Mouse (Mus musculus): ENCODE data around the gene Sptbn1.

Sptbn1 gene

GRCm38 (mm10) chr11:30217496-30217895 lies 50.5 kb downstream of the Sptbn1 start:
- in situ Hi-C loops (cut with MboI): loop anchor here (25.0 kb wide), 1 partner anchor 330 kb away; no protein-coding TSS in a partner anchor

GRCm38 (mm10) chr11:30211663-30212416 lies 56.1 kb downstream of the Sptbn1 start:
- in situ Hi-C loops (cut with MboI): loop anchor here (25.0 kb wide), 1 partner anchor 325 kb away; no protein-coding TSS in a partner anchor

DNA sequence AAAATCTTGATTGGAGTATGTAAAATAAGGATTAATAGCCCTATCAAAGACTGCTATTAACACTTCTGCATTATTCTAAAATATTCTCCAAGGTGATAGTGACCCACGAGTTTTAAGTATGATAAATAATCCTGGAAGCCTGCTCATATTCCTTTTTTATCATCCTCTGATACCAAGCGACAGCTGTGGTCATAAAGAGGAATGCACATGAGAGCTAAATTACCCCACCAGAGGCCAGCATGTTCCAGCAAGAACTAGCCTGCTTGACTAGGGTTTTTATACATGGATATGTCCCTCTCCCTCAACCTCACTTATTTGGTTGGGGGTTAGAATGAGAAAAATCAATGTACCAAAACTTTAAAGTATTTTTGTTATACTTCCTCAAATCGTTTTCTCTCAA lies 56.8 kb downstream of the Sptbn1 start:
- in situ Hi-C loops (cut with MboI): loop anchor here (25.0 kb wide), 1 partner anchor 324 kb away; no protein-coding TSS in a partner anchor

DNA sequence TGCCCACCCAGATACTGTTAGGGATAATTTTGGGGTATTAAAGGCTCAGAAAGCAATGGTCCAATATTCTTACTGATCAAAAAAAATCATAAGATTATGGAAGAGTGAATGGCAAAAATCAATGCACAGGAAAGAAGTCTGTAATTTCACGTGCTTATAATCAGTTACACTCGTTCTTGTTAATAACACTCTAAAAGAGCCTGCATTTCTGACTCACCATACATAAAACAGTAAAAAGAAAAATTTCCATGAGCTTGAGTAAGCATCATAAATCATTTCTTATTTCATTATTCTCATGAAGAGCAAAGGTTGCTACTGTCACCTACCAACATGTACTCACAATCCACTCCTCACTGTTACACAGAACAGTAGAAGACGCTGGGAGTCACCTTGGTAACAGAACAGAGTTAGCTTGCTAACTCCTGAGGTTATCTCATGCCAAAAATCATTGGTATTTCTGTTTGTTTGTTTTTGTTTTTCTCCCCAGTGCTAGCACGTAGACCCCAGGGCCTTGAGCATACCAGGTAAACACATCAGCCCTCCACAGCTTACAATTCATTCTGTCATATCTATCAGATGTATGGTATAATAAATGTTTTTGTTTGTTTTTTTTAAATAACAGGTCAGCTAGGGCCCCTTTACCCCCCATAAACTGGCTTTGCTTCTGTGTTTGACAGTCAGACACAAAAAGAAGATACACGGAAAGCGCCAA lies 57.7 kb downstream of the Sptbn1 start:
- in situ Hi-C loops (cut with MboI): loop anchor here (25.0 kb wide), 1 partner anchor 323 kb away; no protein-coding TSS in a partner anchor

GRCm38 (mm10) chr11:30209495-30209894 lies 58.5 kb downstream of the Sptbn1 start:
- in situ Hi-C loops (cut with MboI): loop anchor here (25.0 kb wide), 1 partner anchor 322 kb away; no protein-coding TSS in a partner anchor

DNA sequence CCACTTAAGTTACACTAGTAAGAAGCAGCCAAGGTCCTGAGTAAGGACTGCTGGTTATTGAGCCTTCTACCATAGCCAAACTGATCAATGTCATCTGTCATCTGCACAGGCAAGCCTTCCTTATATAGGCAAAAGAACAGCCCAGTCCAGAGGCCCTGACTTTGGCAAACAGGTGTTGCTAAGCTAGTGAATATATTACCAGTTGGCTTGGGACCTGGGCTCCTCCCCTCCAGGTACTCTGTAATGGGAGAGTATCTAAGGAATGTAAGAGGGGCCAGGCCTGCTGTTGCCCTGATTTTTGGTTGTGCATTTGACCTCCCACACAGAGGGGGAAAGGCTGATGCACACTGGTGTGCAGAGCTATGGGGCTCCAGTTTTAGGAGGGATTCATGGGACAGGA lies 63.6 kb downstream of the Sptbn1 start:
- in situ Hi-C loops (cut with MboI): loop anchor here (25.0 kb wide), 1 partner anchor 317 kb away; no protein-coding TSS in a partner anchor

- in situ Hi-C loops (cut with MboI): loop anchor here (25.0 kb wide), 1 partner anchor 313 kb away; no protein-coding TSS in a partner anchor
Measured at GRCm38 (mm10) chr11:30200391-30200790, 67.6 kb downstream of the Sptbn1 start.

DNA sequence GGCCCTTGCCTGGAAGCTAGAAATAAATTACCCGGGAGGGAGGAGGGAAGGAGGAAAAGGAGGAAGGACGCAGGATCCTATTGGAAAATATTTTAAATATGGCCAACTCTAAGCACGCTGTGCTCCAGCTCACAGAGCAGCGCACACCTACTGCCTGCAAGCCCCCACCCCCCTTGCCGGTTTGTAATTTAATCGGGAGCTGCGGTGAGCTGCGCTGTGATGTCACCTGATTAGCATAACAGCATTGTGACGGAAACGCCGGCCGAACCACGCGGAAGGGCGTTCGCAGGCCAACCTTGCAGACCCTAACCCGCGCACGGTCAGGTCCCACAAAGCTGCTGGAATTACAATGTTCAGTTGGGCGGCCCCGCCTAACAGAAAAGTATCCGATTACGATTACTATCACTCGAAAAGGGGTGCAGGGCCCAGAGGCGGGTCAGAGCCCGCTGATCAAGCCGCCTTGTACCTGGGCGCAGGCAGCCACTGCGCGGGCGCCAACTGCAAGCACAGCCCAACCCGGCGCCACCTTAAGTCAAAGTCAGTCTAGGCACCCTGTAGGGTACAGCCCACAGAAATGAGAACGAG lies 69.8 kb downstream of the Sptbn1 start:
- in situ Hi-C loops (cut with MboI): no loop called here

- in situ Hi-C loops (cut with MboI): no loop called here
Measured at GRCm38 (mm10) chr11:30197564-30198090, 70.3 kb downstream of the Sptbn1 start.

GRCm38 (mm10) chr11:30196368-30197070 lies 71.5 kb downstream of the Sptbn1 start:
- in situ Hi-C loops (cut with MboI): no loop called here

DNA sequence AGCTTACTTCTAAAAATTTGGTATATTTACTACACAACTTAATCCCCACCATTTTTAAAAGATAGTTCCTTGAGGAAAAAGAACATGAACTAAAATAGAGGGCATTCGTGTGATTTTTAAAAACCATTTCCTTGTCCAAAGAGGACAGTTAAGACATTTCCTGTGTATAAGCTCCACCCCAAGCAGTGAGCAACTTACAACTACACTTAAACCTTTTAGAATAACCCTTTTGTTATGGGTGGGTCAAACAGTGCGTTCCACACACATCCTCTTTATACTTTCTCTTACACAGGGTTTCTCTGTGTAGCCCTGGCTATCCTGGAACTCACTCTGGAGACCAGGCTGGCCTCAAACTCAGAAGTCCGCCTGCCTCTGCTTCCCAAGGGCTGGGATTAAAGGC lies 72.2 kb downstream of the Sptbn1 start:
- in situ Hi-C loops (cut with MboI): no loop called here

GRCm38 (mm10) chr11:30194800-30195199 lies 73.2 kb downstream of the Sptbn1 start:
- in situ Hi-C loops (cut with MboI): no loop called here

DNA sequence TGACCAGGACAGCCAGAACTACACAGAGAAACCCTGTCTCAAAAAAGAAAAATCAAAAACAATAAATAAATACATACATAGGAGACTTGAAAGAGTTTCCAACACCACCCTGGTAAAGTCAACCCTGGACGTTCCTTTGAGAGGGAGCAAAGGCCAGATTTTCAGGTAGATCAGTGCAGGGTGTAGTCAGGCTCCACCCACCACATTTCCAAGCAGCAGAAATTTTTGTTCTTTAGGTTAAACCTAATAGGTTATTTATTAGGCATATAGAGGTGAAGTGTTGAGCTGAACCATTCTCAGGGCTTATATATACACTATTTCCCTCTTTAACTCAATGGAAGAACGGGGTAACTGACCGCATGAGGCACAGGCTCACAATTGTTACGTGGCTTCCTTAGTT lies 77.0 kb downstream of the Sptbn1 start:
- in situ Hi-C loops (cut with MboI): no loop called here

DNA sequence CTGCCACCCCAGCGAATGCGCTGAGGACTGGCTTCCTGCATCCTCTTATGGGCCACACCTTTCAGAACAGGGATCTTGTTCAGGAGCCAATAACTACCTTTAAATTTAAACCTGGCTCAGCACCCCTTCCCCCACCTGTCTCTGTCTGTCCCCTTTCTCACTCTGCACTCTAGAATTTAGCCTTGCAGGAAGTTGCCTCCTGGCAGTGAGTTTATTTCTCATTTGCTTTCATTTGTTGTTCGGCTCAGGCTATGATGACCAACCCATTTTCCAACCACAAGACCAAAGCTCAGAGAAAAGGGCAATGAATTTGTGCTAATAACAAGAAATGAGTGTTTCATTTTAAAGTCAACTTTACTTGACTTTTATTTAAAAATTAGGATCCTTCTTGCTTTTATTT lies 77.9 kb downstream of the Sptbn1 start:
- in situ Hi-C loops (cut with MboI): no loop called here

DNA sequence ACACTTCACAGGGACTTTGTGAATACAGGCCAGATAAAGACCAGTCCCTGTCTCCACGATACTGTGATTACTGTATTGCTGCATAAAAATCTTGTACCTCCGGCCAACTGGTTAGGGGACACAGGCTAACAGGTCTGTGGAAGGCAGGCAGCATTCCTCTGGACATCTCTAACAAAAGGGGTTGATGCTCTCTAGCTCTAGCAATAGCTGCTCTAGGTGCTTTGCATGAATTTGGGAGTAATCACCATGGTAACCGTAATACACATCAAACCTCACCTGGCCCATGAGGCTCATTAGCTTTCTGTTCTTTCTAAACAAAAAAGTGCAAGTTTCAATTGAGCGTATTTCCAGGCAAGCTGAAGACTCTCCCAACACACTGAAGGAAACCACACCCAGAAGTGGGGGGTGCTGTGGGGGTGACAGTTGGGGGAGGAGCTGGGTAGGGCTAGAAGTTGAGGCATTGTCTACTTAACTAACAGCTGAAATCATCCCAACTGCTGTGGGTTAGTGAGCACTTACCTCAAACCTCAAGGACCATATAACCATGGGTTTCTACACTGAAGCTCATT lies 81.0 kb downstream of the Sptbn1 start:
- in situ Hi-C loops (cut with MboI): no loop called here

DNA sequence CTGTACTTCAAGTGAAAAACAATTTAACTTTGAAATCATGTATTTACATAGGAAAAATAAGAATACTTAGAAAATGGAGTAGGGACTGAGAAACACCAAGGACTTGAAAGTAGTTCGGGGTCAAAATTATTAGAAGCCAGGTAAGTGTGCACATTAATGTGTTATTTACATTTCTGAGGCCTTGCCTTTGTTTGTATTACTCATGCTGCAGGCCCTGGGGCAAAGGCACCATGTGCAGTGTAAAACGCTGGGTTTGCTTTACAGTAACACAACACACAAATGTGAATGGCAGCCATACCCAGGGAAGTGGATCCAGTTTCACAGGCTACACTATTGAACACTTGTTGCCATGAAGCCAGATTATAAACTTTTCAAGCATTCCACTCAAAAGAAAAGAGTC lies 83.4 kb downstream of the Sptbn1 start:
- in situ Hi-C loops (cut with MboI): no loop called here

DNA sequence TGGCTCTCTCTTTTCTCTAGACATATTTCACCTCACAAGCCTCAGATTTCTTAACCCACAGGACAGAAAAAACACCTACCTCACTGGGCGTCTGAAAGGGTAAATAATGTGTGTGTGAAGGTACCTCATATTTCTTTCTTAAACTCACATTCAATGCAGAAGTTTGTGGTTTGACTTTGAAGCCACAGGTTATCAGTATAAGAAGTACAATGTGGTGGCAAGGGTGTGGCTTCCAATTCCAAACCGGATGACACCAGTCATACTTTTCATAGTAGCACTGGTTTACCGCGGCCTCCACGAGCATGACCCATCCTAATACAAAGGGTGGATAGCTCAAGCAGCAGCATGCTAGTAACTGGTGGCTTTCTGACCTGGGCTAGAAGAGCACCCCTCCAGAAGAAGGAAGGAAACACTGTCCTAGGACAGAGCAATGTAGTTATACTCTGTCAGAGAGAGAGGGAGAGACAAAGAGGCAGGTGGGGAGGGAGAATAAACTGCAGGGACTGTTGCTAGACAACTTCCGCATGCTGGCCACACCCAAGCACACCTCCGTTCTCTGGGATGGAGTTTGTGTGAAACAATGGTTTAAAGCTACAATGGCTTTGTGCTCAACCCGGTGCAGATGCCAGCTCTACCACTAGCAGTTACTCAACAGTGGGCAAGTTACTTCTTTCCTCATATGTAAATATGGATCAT lies 85.1 kb downstream of the Sptbn1 start:
- in situ Hi-C loops (cut with MboI): no loop called here

- in situ Hi-C loops (cut with MboI): no loop called here
Measured at GRCm38 (mm10) chr11:30178193-30178592, 89.8 kb downstream of the Sptbn1 start.

- in situ Hi-C loops (cut with MboI): no loop called here
Measured at GRCm38 (mm10) chr11:30177145-30177840, 90.7 kb downstream of the Sptbn1 start.

DNA sequence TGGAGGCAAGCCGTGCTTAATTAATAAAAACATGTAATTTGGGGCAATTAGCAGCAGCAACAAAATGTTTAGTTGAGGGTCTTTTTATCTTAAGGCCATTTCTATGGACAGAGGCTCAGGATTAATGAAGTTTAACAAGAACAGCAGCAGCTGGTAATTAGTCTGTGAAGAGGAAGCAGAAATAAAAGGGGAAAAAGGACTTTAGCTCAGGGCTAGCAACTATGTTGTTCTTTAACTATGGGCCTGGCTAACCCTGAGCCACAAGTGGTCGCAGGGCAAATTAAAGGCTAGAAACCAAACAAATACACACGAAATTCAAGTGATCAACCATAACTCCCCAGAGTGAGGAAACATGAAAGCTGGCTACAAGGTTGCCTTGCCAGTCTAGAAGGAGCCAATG lies 91.9 kb downstream of the Sptbn1 start:
- in situ Hi-C loops (cut with MboI): no loop called here

Data from mature B cell (primary cell).